Mouse (Mus musculus): ENCODE measurements around the gene Tcf7l2. TPM values are rescaled to one million over a fixed set of nuclear protein-coding genes. Genes with fewer than 3 reads are reported as not detected.

Tcf7l2 gene
- polyA plus RNA-seq, 1 experiment from 2014 or later = 729 TPM

DNA sequence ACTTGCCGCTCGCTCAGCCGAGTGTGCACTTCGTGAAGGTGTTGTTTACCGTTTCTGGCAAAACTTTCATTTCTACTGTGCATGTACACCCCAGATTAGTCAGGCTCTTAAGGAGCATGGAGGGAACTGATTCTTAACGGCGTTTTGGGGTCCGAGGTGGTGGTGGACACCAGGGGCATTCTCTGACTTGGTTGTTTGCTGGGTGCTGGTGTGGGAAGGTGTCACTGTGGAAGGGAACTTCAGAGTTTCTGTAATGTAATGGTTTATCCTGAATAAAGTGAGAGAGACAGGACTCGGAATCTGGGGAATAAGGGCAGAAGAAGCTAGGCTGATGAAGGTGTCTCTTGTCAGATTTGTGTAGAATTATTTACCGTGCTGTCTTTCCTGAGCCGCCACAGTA, 151.9 kb downstream of the Tcf7l2 start:
- H3K4me3 ChIP-seq = peak overlapping the region; percentile 24

DNA sequence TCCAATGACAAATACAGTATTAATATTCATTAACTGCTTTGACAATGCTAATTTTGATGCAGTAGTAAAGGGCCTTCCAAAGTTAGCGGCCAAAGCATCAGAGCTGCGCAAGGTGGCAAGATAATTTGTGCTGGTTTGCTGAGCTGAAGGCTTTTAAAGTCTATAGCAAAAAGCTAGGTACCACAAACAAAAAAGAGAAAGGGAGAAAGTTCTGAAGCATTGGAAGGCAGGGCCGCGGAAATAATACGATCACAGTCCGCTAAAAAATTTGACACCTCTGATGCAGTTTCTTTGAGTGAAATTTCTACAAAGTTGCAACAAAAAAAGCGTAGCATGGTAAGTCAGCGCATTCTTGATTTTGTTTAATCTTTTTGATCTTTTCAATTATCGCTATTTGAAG, 152.8 kb downstream of the Tcf7l2 start:
- H3K27ac ChIP-seq = peak overlapping the region; percentile 86
- 14% methylated on average over 9 of the region's 9 CpGs for WGBS
- no peak for ATAC-seq (replicated peaks)
- peaks cover 2% of the 10 kb centered on the region; the same call in 1 of the 2 replicates for H3K27me3 ChIP-seq (replicated peaks)
- peaks cover 21% of the 10 kb centered on the region for H3K4me1 ChIP-seq
- H3K36me3 ChIP-seq (replicated peaks) = no peaks in the 10 kb centered on the region
- no peaks in the 10 kb centered on the region for H3K9me3 ChIP-seq
- peak overlapping the region; percentile 37 for H3K4me2 ChIP-seq
- peak overlapping the region; percentile 13; the same call in 1 of the 2 replicates for H3K9ac ChIP-seq
- H3K4me3 ChIP-seq = peak overlapping the region; percentile 39

More for the DNA sequence above, 151.9 kb downstream of the Tcf7l2 start:
- Histone ChIP-seq H3K9ac (peak overlapping the region; percentile 33; the same call in 1 of the 2 replicates), H3K36me3 (replicated peaks) (no peaks in the 10 kb centered on the region), H3K27me3 (replicated peaks) (no peaks in the 10 kb centered on the region; the same call in 1 of the 2 replicates), H3K27ac (peak overlapping the region; percentile 86), H3K4me2 (peak overlapping the region; percentile 37), H3K4me1 (peaks cover 21% of the 10 kb centered on the region), H3K9me3 (no peaks in the 10 kb centered on the region)
- no peak for ATAC-seq (replicated peaks)
- WGBS = 29% methylated on average over 11 of the region's 11 CpGs

DNA sequence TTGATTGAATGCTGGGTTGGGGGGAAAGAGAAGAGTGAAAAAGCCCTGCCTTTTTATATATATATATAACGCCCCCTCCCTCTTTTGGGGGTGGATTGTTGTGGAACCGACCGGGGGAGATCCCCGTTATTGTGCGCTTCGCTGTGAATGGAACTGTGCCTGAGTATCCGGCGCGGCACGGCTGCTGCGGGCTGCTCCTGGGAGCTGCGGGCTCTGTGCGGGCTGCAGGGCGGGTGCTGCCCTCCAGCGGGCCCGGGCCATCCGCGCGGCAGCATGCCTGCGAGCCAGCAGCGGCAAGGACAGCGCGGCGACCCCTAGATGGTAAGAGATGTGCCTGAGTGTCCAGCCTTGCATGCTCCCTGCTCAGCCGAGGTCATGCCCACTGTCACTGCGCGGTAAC, 153.7 kb downstream of the Tcf7l2 start:
- H3K4me3 ChIP-seq = peak overlapping the region; percentile 39
- peak overlapping the region; percentile 54 for H3K4me2 ChIP-seq
- peak overlapping the region; percentile 50 for H3K9ac ChIP-seq
- peak; percentile 70 for ATAC-seq (replicated peaks)
- H3K27ac ChIP-seq = peak overlapping the region; percentile 90
- H3K9me3 ChIP-seq = no peaks in the 10 kb centered on the region
- H3K36me3 ChIP-seq (replicated peaks) = no peaks in the 10 kb centered on the region
- WGBS = under 1% methylated on average over 27 of the region's 27 CpGs
- H3K4me1 ChIP-seq = peaks cover 21% of the 10 kb centered on the region
- peaks cover 2% of the 10 kb centered on the region; the same call in 1 of the 2 replicates for H3K27me3 ChIP-seq (replicated peaks)

DNA sequence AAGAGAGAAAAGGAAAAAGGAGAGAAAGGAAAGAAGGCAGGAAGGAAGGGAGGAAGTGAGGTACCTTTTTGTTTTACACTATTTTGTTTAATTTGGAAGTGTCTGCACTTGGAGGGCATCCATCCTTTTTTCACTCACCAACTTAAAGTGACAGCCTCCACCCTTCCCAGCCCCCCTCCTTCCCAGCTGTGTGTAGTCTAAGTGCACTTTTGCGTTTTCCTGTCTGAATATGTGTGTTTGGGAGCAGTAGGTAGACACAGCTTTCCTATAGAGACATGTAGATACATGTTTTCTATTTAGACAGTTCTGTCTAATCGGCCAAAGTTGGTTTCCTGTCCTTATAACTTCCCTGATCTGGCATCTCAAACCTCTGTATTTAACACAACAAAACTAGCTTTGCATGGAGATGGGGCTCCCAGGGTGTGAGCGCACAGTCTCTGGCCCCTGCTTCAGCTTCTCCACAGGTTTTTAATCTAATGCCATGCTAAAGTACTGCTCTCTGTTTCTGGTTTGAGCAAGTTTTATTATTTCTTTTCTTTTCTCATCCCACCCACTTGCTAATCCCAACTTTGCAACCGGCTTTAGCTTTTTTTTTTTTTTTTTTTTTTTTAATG, 154.3 kb downstream of the Tcf7l2 start:
- H3K27me3 ChIP-seq (replicated peaks) = peaks cover 2% of the 10 kb centered on the region; the same call in 1 of the 2 replicates
- peak overlapping the region; percentile 54 for H3K4me2 ChIP-seq
- H3K4me3 ChIP-seq = peak overlapping the region; percentile 39
- 3% methylated on average over 4 of the region's 4 CpGs for WGBS
- H3K4me1 ChIP-seq = peaks cover 21% of the 10 kb centered on the region
- no peaks in the 10 kb centered on the region for H3K36me3 ChIP-seq (replicated peaks)
- H3K9ac ChIP-seq = peak overlapping the region; percentile 50
- no peaks in the 10 kb centered on the region for H3K9me3 ChIP-seq
- ATAC-seq (replicated peaks) = no peak
- H3K27ac ChIP-seq = peak overlapping the region; percentile 90

DNA sequence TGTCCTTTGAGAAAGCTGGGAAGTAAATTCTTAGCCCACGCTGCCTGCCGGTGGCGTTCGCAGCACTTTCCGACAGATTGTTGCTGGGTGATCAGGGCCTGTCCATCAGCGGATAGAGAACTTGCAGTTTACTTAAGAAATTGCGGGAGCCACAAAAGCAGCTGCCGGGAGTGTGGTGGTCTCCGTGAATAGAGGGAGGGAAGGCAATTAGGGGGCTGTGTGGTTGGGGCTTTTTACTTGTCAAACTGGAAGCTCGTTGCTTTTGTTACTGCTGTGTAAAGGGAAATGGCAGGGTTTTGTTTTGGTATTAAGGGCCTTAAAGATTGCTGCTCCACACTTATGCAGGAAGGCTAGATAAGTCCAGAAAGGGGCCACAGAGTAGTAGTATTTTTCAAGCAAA, 155.0 kb downstream of the Tcf7l2 start:
- Histone ChIP-seq H3K27ac (peak overlapping the region; percentile 90), H3K4me2 (peak overlapping the region; percentile 54), H3K27me3 (replicated peaks) (peaks cover 2% of the 10 kb centered on the region; the same call in 1 of the 2 replicates), H3K4me3 (peak overlapping the region; percentile 39), H3K9me3 (no peaks in the 10 kb centered on the region), H3K9ac (peak overlapping the region; percentile 50), H3K4me1 (peaks cover 18% of the 10 kb centered on the region), H3K36me3 (replicated peaks) (no peaks in the 10 kb centered on the region)
- WGBS = 5% methylated on average over 10 of the region's 10 CpGs
- no peak for ATAC-seq (replicated peaks)

DNA sequence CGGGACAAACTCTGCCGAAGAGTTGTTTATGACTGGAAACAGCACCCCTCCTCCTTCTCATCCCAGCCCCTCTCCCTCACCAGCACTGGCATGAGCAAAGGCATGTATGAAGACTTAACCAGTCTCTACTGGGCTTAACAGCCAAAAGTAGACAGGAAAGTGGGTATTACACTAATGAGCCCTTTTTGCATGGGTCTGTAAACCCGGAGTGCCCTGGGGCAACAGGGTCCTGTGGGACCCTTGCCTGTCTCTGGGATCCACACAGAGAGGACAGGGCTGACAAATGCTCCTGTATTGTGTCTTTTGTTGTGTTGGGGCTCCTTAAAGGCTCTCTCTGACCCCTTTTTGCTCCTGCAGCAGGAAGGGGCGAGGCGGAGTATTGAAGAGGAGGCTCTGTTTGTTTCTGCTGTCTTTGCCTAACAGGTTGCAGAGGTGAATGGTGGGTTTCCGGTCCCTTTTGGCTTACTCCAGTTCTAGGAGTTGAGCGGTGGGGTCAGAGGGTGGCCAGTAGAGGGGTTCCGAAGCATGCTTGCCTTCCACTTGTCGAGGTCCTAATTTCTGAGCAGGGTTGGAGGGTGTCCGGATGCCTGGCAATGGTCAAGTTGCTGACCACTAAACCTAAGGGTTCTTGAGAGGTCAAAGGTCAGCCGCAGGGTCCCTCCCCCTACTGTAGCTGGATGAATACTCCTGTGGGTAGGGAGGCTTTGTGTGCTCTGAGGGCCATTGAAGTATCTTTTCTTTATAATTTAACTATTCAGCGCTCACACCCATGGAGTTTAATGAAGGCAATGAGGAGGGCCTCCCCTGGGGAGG, 161.2 kb downstream of the Tcf7l2 start:
- Histone ChIP-seq H3K4me3 (peak overlapping the region; percentile 39), H3K27ac (peak overlapping the region; percentile 82), H3K9me3 (no peaks in the 10 kb centered on the region), H3K27me3 (replicated peaks) (peaks cover 9% of the 10 kb centered on the region; the same call in 1 of the 2 replicates), H3K4me1 (peaks cover 15% of the 10 kb centered on the region), H3K4me2 (peak overlapping the region; percentile 54), H3K36me3 (replicated peaks) (no peaks in the 10 kb centered on the region), H3K9ac (peak overlapping the region; percentile 43)
- WGBS = 44% methylated on average over 12 of the region's 12 CpGs
- no peak for ATAC-seq (replicated peaks)

DNA sequence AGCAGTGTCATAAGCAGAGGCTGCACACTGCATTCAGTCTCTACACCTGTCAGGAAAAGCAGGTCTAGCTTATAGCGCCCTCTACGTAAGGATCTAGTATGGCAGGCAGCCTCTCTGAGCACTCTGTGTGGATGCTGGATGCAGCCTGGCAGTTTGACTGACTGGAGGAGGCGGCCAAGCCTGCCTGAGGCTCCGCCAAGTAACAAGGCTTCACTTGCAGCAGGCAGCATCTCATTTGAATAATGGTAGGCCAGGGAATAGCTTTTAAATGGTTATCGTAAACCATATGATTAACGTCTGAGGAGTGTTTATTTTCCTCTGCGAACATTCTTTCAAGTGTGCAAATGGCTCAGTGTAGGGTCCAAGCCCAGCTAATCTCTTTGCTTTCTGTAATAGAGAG, 167.4 kb downstream of the Tcf7l2 start:
- H3K27me3 ChIP-seq (replicated peaks) = no peaks in the 10 kb centered on the region
- no peaks in the 10 kb centered on the region for H3K9me3 ChIP-seq
- no peaks in the 10 kb centered on the region for H3K36me3 ChIP-seq (replicated peaks)
- WGBS = 34% methylated on average over 7 of the region's 7 CpGs
- peak overlapping the region; percentile 82 for H3K27ac ChIP-seq
- H3K9ac ChIP-seq = no peak overlapping the region
- peak; percentile 32; the same call in 1 of the 2 replicates for ATAC-seq (replicated peaks)
- H3K4me2 ChIP-seq = 0 out of 2 replicates have a peak overlapping the region, but pooled peaks have one; percentile 17
- H3K4me3 ChIP-seq = no peak overlapping the region
- H3K4me1 ChIP-seq = peaks cover 45% of the 10 kb centered on the region

DNA sequence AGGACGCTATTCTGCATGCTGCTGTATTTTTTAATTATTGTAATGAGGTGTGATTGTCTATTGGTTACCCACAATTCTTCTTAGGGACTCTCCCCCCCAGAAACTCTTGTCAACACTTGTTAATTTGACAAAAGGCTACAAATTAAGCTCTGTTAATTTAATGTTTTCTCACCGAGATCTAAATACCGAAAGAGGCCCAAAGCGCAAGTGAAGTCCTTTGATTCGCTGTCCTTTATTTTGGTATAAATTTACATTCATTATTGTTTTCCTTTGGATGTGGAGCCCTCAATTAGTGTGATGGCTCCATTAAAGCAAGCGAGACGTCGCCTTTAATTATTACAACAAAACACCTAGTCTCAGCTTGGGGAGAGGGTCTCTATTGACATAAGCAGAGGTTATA, 170.3 kb downstream of the Tcf7l2 start:
- Histone ChIP-seq H3K9ac (no peak overlapping the region), H3K27me3 (replicated peaks) (no peaks in the 10 kb centered on the region), H3K4me3 (no peak overlapping the region), H3K4me1 (peaks cover 61% of the 10 kb centered on the region), H3K9me3 (no peaks in the 10 kb centered on the region), H3K36me3 (replicated peaks) (no peaks in the 10 kb centered on the region), H3K27ac (peak overlapping the region; percentile 82), H3K4me2 (no peak overlapping the region)
- no peak for ATAC-seq (replicated peaks)
- WGBS = 59% methylated on average over 8 of the region's 8 CpGs

DNA sequence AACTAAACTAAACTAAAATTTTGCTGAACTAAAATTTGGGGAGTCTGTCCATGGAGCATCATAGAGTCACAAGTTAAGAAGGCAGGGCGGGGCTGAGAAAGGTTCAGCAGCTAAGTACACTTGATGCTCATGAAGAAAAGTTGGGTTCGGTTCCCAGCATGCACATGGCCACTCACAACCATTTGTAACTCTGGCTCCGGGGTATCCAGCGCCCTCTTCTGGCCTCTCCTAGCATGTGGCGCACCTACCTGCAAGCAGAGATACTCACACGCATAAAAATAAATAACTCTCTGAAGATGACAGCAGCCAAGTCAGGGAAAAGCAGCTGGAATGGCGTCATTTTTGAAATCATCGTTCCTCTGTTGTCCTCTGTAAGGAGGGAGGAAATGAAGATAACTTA, 171.2 kb downstream of the Tcf7l2 start:
- H3K27ac ChIP-seq = peak overlapping the region; percentile 77

DNA sequence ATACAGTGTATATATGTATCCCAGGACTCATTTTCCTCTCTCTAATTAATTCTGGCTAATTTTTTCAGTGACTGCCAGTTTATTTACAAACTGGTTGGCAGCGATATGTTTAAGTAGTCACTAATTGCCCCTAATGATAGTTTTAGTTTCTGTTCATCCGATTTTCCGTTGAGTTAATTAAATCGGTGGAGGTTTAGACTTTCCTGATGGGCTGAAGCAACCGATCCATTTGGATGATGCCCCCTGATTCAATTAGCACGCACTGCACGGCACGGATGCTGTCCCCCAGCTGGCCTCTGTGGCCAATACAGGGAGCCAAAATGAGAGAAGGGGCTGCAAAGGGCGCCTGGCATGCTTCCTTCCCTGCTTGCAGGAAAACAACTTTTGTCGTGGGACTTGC, 172.0 kb downstream of the Tcf7l2 start:
- no peak overlapping the region for H3K4me2 ChIP-seq
- H3K27me3 ChIP-seq (replicated peaks) = no peaks in the 10 kb centered on the region
- H3K27ac ChIP-seq = peak overlapping the region; percentile 77
- H3K4me1 ChIP-seq = peaks cover 52% of the 10 kb centered on the region
- no peak for ATAC-seq (replicated peaks)
- no peaks in the 10 kb centered on the region for H3K36me3 ChIP-seq (replicated peaks)
- H3K9me3 ChIP-seq = no peaks in the 10 kb centered on the region
- H3K9ac ChIP-seq = peak overlapping the region; percentile 19; the same call in 1 of the 2 replicates
- H3K4me3 ChIP-seq = no peak overlapping the region
- WGBS = 56% methylated on average over 10 of the region's 10 CpGs

More for the DNA sequence above, 171.2 kb downstream of the Tcf7l2 start:
- H3K9me3 ChIP-seq = no peaks in the 10 kb centered on the region
- H3K4me3 ChIP-seq = no peak overlapping the region
- no peak overlapping the region for H3K9ac ChIP-seq
- H3K4me1 ChIP-seq = peaks cover 60% of the 10 kb centered on the region
- no peak overlapping the region for H3K4me2 ChIP-seq
- no peak for ATAC-seq (replicated peaks)
- no peaks in the 10 kb centered on the region for H3K36me3 ChIP-seq (replicated peaks)
- no peaks in the 10 kb centered on the region for H3K27me3 ChIP-seq (replicated peaks)
- WGBS = 89% methylated on average over 8 of the region's 8 CpGs

DNA sequence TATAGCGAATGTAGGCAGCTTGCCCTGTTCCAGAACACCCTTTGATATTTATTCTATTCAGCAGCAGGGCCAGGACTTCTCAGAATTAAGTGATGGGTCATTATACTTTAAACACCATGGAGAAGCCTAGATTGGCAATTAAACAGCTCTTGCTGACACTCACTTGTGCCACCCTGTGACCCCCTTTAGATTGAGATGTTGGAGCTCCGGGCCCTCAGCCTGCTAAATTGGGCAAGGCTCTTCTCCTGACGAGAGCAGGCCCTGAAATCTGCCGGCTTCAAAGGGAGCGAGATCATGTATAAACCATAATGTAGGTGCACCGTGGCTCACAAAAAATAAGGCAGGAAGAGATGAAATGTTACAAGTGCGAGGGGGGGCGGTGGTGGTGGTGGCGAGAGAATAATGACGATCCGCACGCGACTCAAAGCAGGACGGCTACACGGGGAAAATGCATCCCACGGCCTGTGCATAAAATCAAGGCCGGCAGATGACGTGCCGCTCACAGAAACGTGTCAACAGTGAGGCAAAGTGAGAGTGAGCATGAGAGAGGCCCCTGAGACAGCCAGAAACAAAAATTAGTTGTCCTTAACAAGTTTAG, 173.1 kb downstream of the Tcf7l2 start:
- Histone ChIP-seq H3K36me3 (replicated peaks) (0 out of 2 replicates have a peak, but pooled peaks cover 2% of the 10 kb centered on the region), H3K9me3 (no peaks in the 10 kb centered on the region), H3K27me3 (replicated peaks) (no peaks in the 10 kb centered on the region), H3K4me1 (peaks cover 41% of the 10 kb centered on the region), H3K9ac (no peak overlapping the region), H3K4me2 (peak overlapping the region; percentile 19; the same call in 1 of the 2 replicates), H3K4me3 (no peak overlapping the region), H3K27ac (peak overlapping the region; percentile 77)
- WGBS = 36% methylated on average over 20 of the region's 20 CpGs
- peak; percentile 81 for ATAC-seq (replicated peaks)

DNA sequence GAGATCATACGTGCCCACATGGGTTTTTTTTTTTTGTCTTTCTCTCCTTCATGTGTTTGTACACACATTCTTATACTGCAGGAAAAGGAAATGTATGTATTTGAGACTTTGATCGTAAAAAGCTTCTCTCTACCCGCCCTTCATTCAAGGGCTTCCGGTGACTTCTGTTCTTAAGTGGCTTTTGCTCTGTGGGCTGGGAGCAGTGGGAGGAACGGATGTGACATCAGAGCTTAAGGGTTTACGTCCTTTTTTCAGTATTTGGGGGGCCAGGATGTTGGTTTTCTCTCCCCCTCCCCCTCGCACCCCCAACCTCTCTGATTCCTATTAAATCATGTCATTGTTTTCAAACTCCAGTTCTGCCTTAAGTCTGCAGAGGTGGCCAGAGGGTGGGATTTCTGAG, 173.9 kb downstream of the Tcf7l2 start:
- no peaks in the 10 kb centered on the region for H3K27me3 ChIP-seq (replicated peaks)
- no peak for ATAC-seq (replicated peaks)
- no peak overlapping the region for H3K4me3 ChIP-seq
- H3K27ac ChIP-seq = peak overlapping the region; percentile 77
- peak overlapping the region; percentile 9; the same call in 1 of the 2 replicates for H3K4me2 ChIP-seq
- H3K4me1 ChIP-seq = peaks cover 38% of the 10 kb centered on the region
- 70% methylated on average over 7 of the region's 7 CpGs for WGBS
- 0 out of 2 replicates have a peak, but pooled peaks cover 2% of the 10 kb centered on the region for H3K36me3 ChIP-seq (replicated peaks)
- no peaks in the 10 kb centered on the region for H3K9me3 ChIP-seq
- H3K9ac ChIP-seq = no peak overlapping the region; the same call in 1 of the 2 replicates
